Mouse (Mus musculus) stomach, embryonic 15.5 days (tissue): ENCODE measurements around the gene Mup22. TPM values are rescaled to one million over a fixed set of nuclear protein-coding genes. Genes with fewer than 3 reads are reported as not detected.
"Not testable (repeated sequence)": the region's sequence is repeated elsewhere in the genome, so short reads cannot be mapped to it uniquely, and the experiment has no call there.

Experiments used
- ATAC-seq: fragments of 200-750 bp; cut with Nextera tagmentation; 2 replicates; pipeline ENCODE4 v1.8.0; 2017; ENCODE audit warnings: low read depth, moderate number of reproducible peaks, moderate TSS enrichment; ENCODE audit not compliant: insufficient read depth, low FRiP score
- H3K27ac ChIP-seq: fragments of 300-500 bp; sonication (generic); 2 replicates; pipeline ENCODE4 v1.5.1; 2015; ENCODE audit warnings: mild to moderate bottlenecking, inconsistent platforms
- H3K27me3 ChIP-seq: fragments of 300-500 bp; sonication (generic); replicated peaks from 2 replicates; pipeline ENCODE4 v1.6.1; 2015; ENCODE audit warnings: inconsistent platforms
- H3K36me3 ChIP-seq: fragments of 300-500 bp; sonication (generic); 2 replicates; pipeline ENCODE4 v1.6.1; 2015; ENCODE audit warnings: inconsistent platforms
- H3K4me1 ChIP-seq: fragments of 300-500 bp; sonication (generic); 2 replicates; pipeline ENCODE4 v1.6.1; 2015; ENCODE audit warnings: inconsistent platforms
- H3K4me2 ChIP-seq: fragments of 300-500 bp; sonication (generic); 2 replicates; pipeline ENCODE4 v1.6.1; 2015; ENCODE audit warnings: mild to moderate bottlenecking, inconsistent platforms
- H3K4me3 ChIP-seq: fragments of 300-500 bp; sonication (generic); replicated peaks from 2 replicates; pipeline ENCODE4 v1.5.1; 2015; ENCODE audit warnings: inconsistent platforms
- H3K9ac ChIP-seq: fragments of 300-500 bp; sonication (generic); 2 replicates; pipeline ENCODE4 v1.6.1; 2015; ENCODE audit warnings: inconsistent platforms
- H3K9me3 ChIP-seq: fragments of 300-500 bp; sonication (generic); 2 replicates; pipeline ENCODE4 v1.6.1; 2016; ENCODE audit warnings: inconsistent platforms
- WGBS: fragments of 180-500 bp; shearing (Covaris S2); methylation state at CpG from one replicate; pipeline ENCODE4 v1.1.7; 2015; 5-methylcytosine and 5-hydroxymethylcytosine counted together
- polyA plus RNA-seq: library from polyadenylated mRNA; unstranded; fragments of >200 nt; fragmentation: Nextera tagmentation; extraction: Ambion mirVana; gene quantifications from 2 replicates; pipeline ENCODE4 v1.2.1, GENCODE M21; 2015

The Mup22 gene
- polyA plus RNA-seq, result not detected in 2 replicates

GRCm38 (mm10) chr4:60821363-60821762, at the start of gene Mup22:
TSS of gene Mup22 (minus strand) at chr4:60821463.
- not testable (repeated sequence) for H3K27me3 ChIP-seq, H3K9ac ChIP-seq, H3K4me1 ChIP-seq, H3K9me3 ChIP-seq, ATAC-seq, H3K4me3 ChIP-seq, H3K4me2 ChIP-seq, H3K36me3 ChIP-seq, H3K27ac ChIP-seq
- WGBS, result 81% methylated on average over 2 of the region's 4 CpGs

GRCm38 (mm10) chr4:60840889-60841288, 19.6 kb upstream of the Mup22 start:
- H3K27me3 ChIP-seq, H3K4me2 ChIP-seq, H3K27ac ChIP-seq, H3K36me3 ChIP-seq, H3K4me3 ChIP-seq, ATAC-seq, H3K4me1 ChIP-seq, H3K9ac ChIP-seq, H3K9me3 ChIP-seq: not testable (repeated sequence)

Other genes starting within 250 kb of the Mup22 start
- gene Mup10, start 239.3 kb downstream of the Mup22 start, polyA plus RNA-seq, result not detected in 2 replicates
- gene Mup11, start 159.1 kb downstream of the Mup22 start, polyA plus RNA-seq, result not detected in 2 replicates
- not detected in 2 replicates for gene Mup12, start 80.1 kb downstream of the Mup22 start, polyA plus RNA-seq